Mouse (Mus musculus) midbrain, postnatal 0 days (tissue): Measurements from ENCODE around the gene Myh1. TPM values are rescaled to one million over a fixed set of nuclear protein-coding genes. Genes with fewer than 3 reads are reported as not detected.

Experiments used
- ATAC-seq: fragments of 200-750 bp; cut with Nextera tagmentation; 2 replicates; pipeline ENCODE4 v1.8.0; 2017; ENCODE audit warnings: moderate number of reproducible peaks, mild to moderate bottlenecking, moderate TSS enrichment, moderate library complexity; ENCODE audit not compliant: low FRiP score
- DNase-seq: peaks from one replicate; pipeline ENCODE4 v3.0.0-alpha.2; 2015; ENCODE audit warnings: low spot score
- H3K27ac ChIP-seq: fragments of 300-500 bp; sonication (generic); 2 replicates; pipeline ENCODE4 v1.5.1; 2014; ENCODE audit warnings: low read depth, mild to moderate bottlenecking, low read length, mixed read lengths
- H3K27me3 ChIP-seq: fragments of 300-500 bp; sonication (generic); 2 replicates; pipeline ENCODE4 v1.6.1; 2014; ENCODE audit warnings: low read length, control low read depth, mixed read lengths; ENCODE audit not compliant: insufficient read depth
- H3K36me3 ChIP-seq: fragments of 300-500 bp; sonication (generic); 2 replicates; pipeline ENCODE4 v1.6.1; 2014; ENCODE audit warnings: low read length, control low read depth, mixed read lengths; ENCODE audit not compliant: insufficient read depth
- H3K4me1 ChIP-seq: fragments of 300-500 bp; sonication (generic); 2 replicates; pipeline ENCODE4 v1.6.1; 2014; ENCODE audit warnings: mild to moderate bottlenecking, control low read depth, antibody characterized with exemption, low read length, mixed read lengths; ENCODE audit not compliant: insufficient read depth
- H3K4me2 ChIP-seq: fragments of 300-500 bp; sonication (generic); 2 replicates; pipeline ENCODE4 v1.6.1; 2014; ENCODE audit warnings: low read depth, mild to moderate bottlenecking, low read length, mixed read lengths; ENCODE audit not compliant: poor library complexity, severe bottlenecking
- H3K4me3 ChIP-seq: fragments of 300-500 bp; sonication (generic); 2 replicates; pipeline ENCODE4 v1.5.1; 2014; ENCODE audit warnings: low read depth, mild to moderate bottlenecking, low read length, moderate library complexity
- H3K9ac ChIP-seq: fragments of 300-500 bp; sonication (generic); replicated peaks from 2 replicates; pipeline ENCODE4 v1.6.1; 2014; ENCODE audit warnings: mild to moderate bottlenecking, low read length, moderate library complexity, mixed read lengths; ENCODE audit not compliant: poor library complexity, severe bottlenecking
- H3K9me3 ChIP-seq: fragments of 300-500 bp; sonication (generic); 2 replicates; pipeline ENCODE4 v1.6.1; 2016; ENCODE audit warnings: low read length, control low read depth
- CTCF ChIP-seq: IDR thresholded peaks from 2 replicates; pipeline ENCODE4 v1.5.1; 2016; ENCODE audit warnings: antibody characterized with exemption, mild to moderate bottlenecking
- WGBS: fragments of 180-500 bp; shearing (Covaris S2); extraction: QIAGEN DNeasy Blood & Tissue Kit; methylation state at CpG from one replicate; pipeline ENCODE4 v1.1.7; 2014; 5-methylcytosine and 5-hydroxymethylcytosine counted together
- polyA plus RNA-seq: library from polyadenylated mRNA; unstranded; fragments of >200 nt; fragmentation: Nextera tagmentation; extraction: Ambion mirVana; gene quantifications from 2 replicates; pipeline ENCODE4 v1.2.1, GENCODE M21; 2015
- total RNA-seq: library from RNA; depleted of rRNA; stranded (reverse); fragments of >200 nt; gene quantifications from 2 replicates; pipeline ENCODE4 v1.2.3, GENCODE M21; 2014

The Myh1 gene
- total and polyA plus RNA-seq, 2 experiments from 2014 or later, result 0.10 to 0.11 TPM

- H3K36me3 ChIP-seq, result no peaks in the 10 kb centered on the region
- no peak overlapping the region for H3K4me3 ChIP-seq
- H3K27me3 ChIP-seq, result no peaks in the 10 kb centered on the region
- 66% methylated on average over 5 of the region's 5 CpGs for WGBS
- no peak overlapping the region for H3K4me2 ChIP-seq
- DNase-seq, result peak; percentile 65
- no peak overlapping the region for H3K9ac ChIP-seq
- no peak for ATAC-seq
- TF ChIP-seq CTCF, result peak; percentile 69
- H3K4me1 ChIP-seq, result no peaks in the 10 kb centered on the region
- H3K27ac ChIP-seq, result no peak overlapping the region
- H3K9me3 ChIP-seq, result no peaks in the 10 kb centered on the region
These were observed 35.9 kb downstream of the Myh1 start for GRCm38 (mm10) chr11:67235639-67236358.

- WGBS, result 86% methylated on average over 9 of the region's 9 CpGs
- H3K4me1 ChIP-seq, result no peaks in the 10 kb centered on the region
- TF ChIP-seq CTCF, result no peak
- H3K9me3 ChIP-seq, result no peaks in the 10 kb centered on the region
- no peak overlapping the region for H3K9ac ChIP-seq
- no peaks in the 10 kb centered on the region for H3K36me3 ChIP-seq
- no peak overlapping the region for H3K4me3 ChIP-seq
- ATAC-seq (no peak), DNase-seq (no peak)
- H3K27me3 ChIP-seq, result no peaks in the 10 kb centered on the region
- H3K27ac ChIP-seq, result no peak overlapping the region
- no peak overlapping the region for H3K4me2 ChIP-seq
These were observed 36.9 kb downstream of the Myh1 start for GRCm38 (mm10) chr11:67236799-67237198.

- Histone ChIP-seq H3K36me3 (no peaks in the 10 kb centered on the region), H3K4me3 (no peak within 1 kb of the TSS), H3K4me1 (no peaks in the 10 kb centered on the region), H3K9me3 (no peaks in the 10 kb centered on the region), H3K27me3 (no peaks in the 10 kb centered on the region), H3K4me2 (no peak within 1 kb of the TSS), H3K9ac (no peak within 1 kb of the TSS), H3K27ac (no peak within 1 kb of the TSS)
- ATAC-seq, result no peak
- no peak for TF ChIP-seq CTCF
- 69% methylated on average over 5 of the region's 5 CpGs for WGBS
- no peak for DNase-seq
These were observed 37.7 kb downstream of the Myh1 start, which contains the start of gene Myh4 for GRCm38 (mm10) chr11:67237481-67238079. TSS of gene Myh4 (plus strand) at chr11:67238029.

- Histone ChIP-seq H3K4me1 (no peaks in the 10 kb centered on the region), H3K4me2 (no peak overlapping the region), H3K4me3 (no peak overlapping the region), H3K27ac (no peak overlapping the region), H3K9me3 (no peaks in the 10 kb centered on the region), H3K9ac (no peak overlapping the region), H3K36me3 (no peaks in the 10 kb centered on the region), H3K27me3 (no peaks in the 10 kb centered on the region)
- 95% methylated on average over 6 of the region's 6 CpGs for WGBS
- no peak for TF ChIP-seq CTCF
- ATAC-seq (no peak), DNase-seq (no peak)
These were observed 41.2 kb downstream of the Myh1 start for GRCm38 (mm10) chr11:67241051-67241450.

- no peak overlapping the region for H3K27ac ChIP-seq
These were observed 53.8 kb downstream of the Myh1 start for GRCm38 (mm10) chr11:67253691-67254090.

GRCm38 (mm10) chr11:67257048-67257447, 57.2 kb downstream of the Myh1 start:
- no peaks in the 10 kb centered on the region for H3K9me3 ChIP-seq
- H3K4me2 ChIP-seq, result no peak overlapping the region
- WGBS, result 86% methylated on average over 7 of the region's 7 CpGs
- no peaks in the 10 kb centered on the region for H3K36me3 ChIP-seq
- H3K4me1 ChIP-seq, result no peaks in the 10 kb centered on the region
- no peak overlapping the region for H3K4me3 ChIP-seq
- DNase-seq (no peak), ATAC-seq (no peak)
- TF ChIP-seq CTCF, result no peak
- H3K9ac ChIP-seq, result no peak overlapping the region
- H3K27me3 ChIP-seq, result no peaks in the 10 kb centered on the region
- H3K27ac ChIP-seq, result no peak overlapping the region

More at GRCm38 (mm10) chr11:67253691-67254090, 53.8 kb downstream of the Myh1 start:
- Histone ChIP-seq H3K9ac (no peak overlapping the region), H3K9me3 (no peaks in the 10 kb centered on the region), H3K4me1 (no peaks in the 10 kb centered on the region), H3K4me3 (no peak overlapping the region), H3K27me3 (no peaks in the 10 kb centered on the region), H3K36me3 (no peaks in the 10 kb centered on the region), H3K4me2 (no peak overlapping the region)
- ATAC-seq, result no peak
- WGBS, result 93% methylated on average over 4 of the region's 4 CpGs
- TF ChIP-seq CTCF, result no peak
- no peak for DNase-seq
